Mouse (Mus musculus) intestine, embryonic 16.5 days (tissue): ENCODE measurements around the gene Nf2. TPM values are rescaled to one million over a fixed set of nuclear protein-coding genes. Genes with fewer than 3 reads are reported as not detected.
A peak's percentile ranks its signal among the peaks of the same experiment; 100 is the strongest.

ENCODE experiments used
- ATAC-seq: fragments of 200-750 bp; cut with Nextera tagmentation; 2 replicates; pipeline ENCODE4 v1.8.0; 2017; ENCODE audit warnings: moderate TSS enrichment, moderate library complexity
- H3K27ac ChIP-seq: fragments of 300-500 bp; sonication (generic); 2 replicates; pipeline ENCODE4 v1.5.1; 2014; ENCODE audit warnings: mild to moderate bottlenecking, low read length
- H3K27me3 ChIP-seq: fragments of 300-500 bp; sonication (generic); replicated peaks from 2 replicates; pipeline ENCODE4 v1.6.1; 2014; ENCODE audit warnings: low read length, control low read depth, mixed read lengths; ENCODE audit not compliant: control insufficient read depth, insufficient read depth
- H3K36me3 ChIP-seq: fragments of 300-500 bp; sonication (generic); 2 replicates; pipeline ENCODE4 v1.6.1; 2014; ENCODE audit warnings: low read length, control low read depth; ENCODE audit not compliant: control insufficient read depth, insufficient read depth
- H3K4me1 ChIP-seq: fragments of 300-500 bp; sonication (generic); 2 replicates; pipeline ENCODE4 v1.6.1; 2014; ENCODE audit warnings: low read length, control low read depth, mixed read lengths; ENCODE audit not compliant: control insufficient read depth, insufficient read depth
- H3K4me2 ChIP-seq: fragments of 300-500 bp; sonication (generic); 2 replicates; pipeline ENCODE4 v1.6.1; 2014; ENCODE audit warnings: low read depth, low read length, control low read depth
- H3K4me3 ChIP-seq: fragments of 300-500 bp; sonication (generic); 2 replicates; pipeline ENCODE4 v1.5.1; 2014; ENCODE audit warnings: mild to moderate bottlenecking, low read length
- H3K9ac ChIP-seq: fragments of 300-500 bp; sonication (generic); 2 replicates; pipeline ENCODE4 v1.6.1; 2014; ENCODE audit warnings: low read depth, low read length
- H3K9me3 ChIP-seq: fragments of 300-500 bp; sonication (generic); 2 replicates; pipeline ENCODE4 v1.6.1; 2016; ENCODE audit warnings: low read length, control low read depth; ENCODE audit not compliant: control insufficient read depth
- WGBS: fragments of 180-500 bp; shearing (Covaris S2); extraction: QIAGEN DNeasy Blood & Tissue Kit; methylation state at CpG from one replicate; pipeline ENCODE4 v1.1.7; 2014; 5-methylcytosine and 5-hydroxymethylcytosine counted together
- polyA plus RNA-seq: library from polyadenylated mRNA; unstranded; fragments of >200 nt; fragmentation: Nextera tagmentation; extraction: Ambion mirVana; gene quantifications from 2 replicates; pipeline ENCODE4 v1.2.1, GENCODE M21; 2015

Nf2 gene
- polyA plus RNA-seq, 1 experiment from 2014 or later, result 38.0 TPM

- H3K27ac ChIP-seq, result no peak overlapping the region; the same call in 1 of the 2 replicates
- no peak overlapping the region for H3K4me2 ChIP-seq
- H3K9ac ChIP-seq, result no peak overlapping the region
- ATAC-seq, result peak; percentile 42; the same call in 1 of the 2 replicates
- H3K27me3 ChIP-seq, result peaks cover 10% of the 10 kb centered on the region
- H3K4me1 ChIP-seq, result no peaks in the 10 kb centered on the region
- no peak overlapping the region for H3K4me3 ChIP-seq
- H3K36me3 ChIP-seq, result no peaks in the 10 kb centered on the region
- H3K9me3 ChIP-seq, result no peaks in the 10 kb centered on the region
- 23% methylated on average over 4 of the region's 4 CpGs for WGBS
These were observed 88.9 kb downstream of the Nf2 start for GRCm38 (mm10) chr11:4760438-4760837.

GRCm38 (mm10) chr11:4757789-4758158 lies 91.6 kb downstream of the Nf2 start:
- peaks cover 3% of the 10 kb centered on the region; the same call in 1 of the 2 replicates for H3K9me3 ChIP-seq
- H3K4me1 ChIP-seq, result no peaks in the 10 kb centered on the region
- no peak for ATAC-seq
- no peak overlapping the region for H3K27ac ChIP-seq
- peaks cover 6% of the 10 kb centered on the region for H3K27me3 ChIP-seq
- H3K36me3 ChIP-seq, result no peaks in the 10 kb centered on the region
- H3K4me3 ChIP-seq, result no peak overlapping the region
- 25% methylated on average over 4 of the region's 4 CpGs for WGBS
- H3K9ac ChIP-seq, result no peak overlapping the region
- H3K4me2 ChIP-seq, result no peak overlapping the region

- WGBS, result 46% methylated on average over 11 of the region's 11 CpGs
These were observed 92.2 kb downstream of the Nf2 start for GRCm38 (mm10) chr11:4756984-4757788.

GRCm38 (mm10) chr11:4756460-4756859 lies 92.9 kb downstream of the Nf2 start:
- H3K27me3 ChIP-seq, result peaks cover under 1% of the 10 kb centered on the region; the same call in 1 of the 2 replicates
- peaks cover 3% of the 10 kb centered on the region; the same call in 1 of the 2 replicates for H3K9me3 ChIP-seq
- H3K9ac ChIP-seq, result no peak overlapping the region
- H3K4me1 ChIP-seq, result no peaks in the 10 kb centered on the region
- H3K4me3 ChIP-seq, result no peak overlapping the region
- H3K36me3 ChIP-seq, result no peaks in the 10 kb centered on the region
- no peak overlapping the region for H3K4me2 ChIP-seq
- ATAC-seq, result no peak
- WGBS, result 79% methylated on average over 9 of the region's 9 CpGs
- no peak overlapping the region for H3K27ac ChIP-seq

More at GRCm38 (mm10) chr11:4756984-4757788, 92.2 kb downstream of the Nf2 start:
- no peak overlapping the region for H3K27ac ChIP-seq
- no peak for ATAC-seq
- no peak overlapping the region for H3K4me3 ChIP-seq
- no peak overlapping the region for H3K9ac ChIP-seq
- H3K9me3 ChIP-seq, result peaks cover 3% of the 10 kb centered on the region; the same call in 1 of the 2 replicates
- peaks cover 6% of the 10 kb centered on the region for H3K27me3 ChIP-seq
- H3K4me1 ChIP-seq, result no peaks in the 10 kb centered on the region
- no peaks in the 10 kb centered on the region for H3K36me3 ChIP-seq
- H3K4me2 ChIP-seq, result no peak overlapping the region

DNA sequence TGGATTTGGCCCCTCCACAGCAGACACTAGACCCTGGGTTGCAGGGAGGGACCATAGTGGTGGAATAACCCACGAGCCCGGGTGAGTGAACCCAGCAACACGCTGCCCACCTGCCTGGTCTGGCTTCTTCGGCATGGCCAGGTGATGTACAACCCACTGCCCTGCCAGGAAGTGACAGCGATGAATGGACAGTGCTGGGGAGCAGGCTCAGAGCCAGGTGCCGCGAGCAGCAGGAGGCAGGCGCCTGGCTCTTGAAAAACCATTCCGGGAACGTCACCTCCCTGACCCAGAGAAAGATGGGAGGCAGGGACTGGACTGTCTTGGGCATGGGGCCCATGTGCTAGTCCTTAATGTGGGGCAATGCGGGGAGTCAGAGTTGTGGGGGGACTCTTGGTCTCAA lies 94.5 kb downstream of the Nf2 start:
- Histone ChIP-seq H3K27ac (no peak overlapping the region), H3K4me3 (no peak overlapping the region), H3K36me3 (no peaks in the 10 kb centered on the region), H3K4me2 (no peak overlapping the region), H3K9ac (no peak overlapping the region), H3K27me3 (peaks cover 3% of the 10 kb centered on the region), H3K9me3 (peaks cover 3% of the 10 kb centered on the region; the same call in 1 of the 2 replicates), H3K4me1 (no peaks in the 10 kb centered on the region)
- 69% methylated on average over 11 of the region's 11 CpGs for WGBS
- no peak for ATAC-seq

DNA sequence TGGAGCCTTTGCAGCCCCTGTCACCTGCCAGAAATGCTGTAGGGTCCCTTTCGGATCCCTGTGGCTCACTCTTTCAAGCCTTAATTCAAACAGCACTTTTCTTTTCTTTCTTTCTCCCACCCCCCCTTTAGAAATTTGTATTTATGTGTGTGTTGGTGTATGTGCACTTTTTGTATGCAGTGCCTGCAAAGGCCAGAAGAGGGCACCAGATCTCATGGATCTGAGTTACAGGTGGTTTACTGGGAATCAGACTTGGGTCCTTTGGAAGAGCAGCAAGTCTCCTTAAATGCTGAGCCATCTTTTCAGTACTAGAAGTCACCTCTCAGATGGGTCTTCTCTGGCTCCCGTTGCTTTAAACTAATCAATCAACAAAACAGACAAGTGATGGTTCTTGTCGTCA lies 95.3 kb downstream of the Nf2 start:
- Histone ChIP-seq H3K4me3 (no peak overlapping the region), H3K4me2 (no peak overlapping the region), H3K4me1 (no peaks in the 10 kb centered on the region), H3K27me3 (peaks cover 11% of the 10 kb centered on the region), H3K36me3 (no peaks in the 10 kb centered on the region), H3K9me3 (peaks cover 3% of the 10 kb centered on the region; the same call in 1 of the 2 replicates), H3K27ac (no peak overlapping the region), H3K9ac (no peak overlapping the region)
- WGBS, result 94% methylated on average over 3 of the region's 3 CpGs
- no peak for ATAC-seq

DNA sequence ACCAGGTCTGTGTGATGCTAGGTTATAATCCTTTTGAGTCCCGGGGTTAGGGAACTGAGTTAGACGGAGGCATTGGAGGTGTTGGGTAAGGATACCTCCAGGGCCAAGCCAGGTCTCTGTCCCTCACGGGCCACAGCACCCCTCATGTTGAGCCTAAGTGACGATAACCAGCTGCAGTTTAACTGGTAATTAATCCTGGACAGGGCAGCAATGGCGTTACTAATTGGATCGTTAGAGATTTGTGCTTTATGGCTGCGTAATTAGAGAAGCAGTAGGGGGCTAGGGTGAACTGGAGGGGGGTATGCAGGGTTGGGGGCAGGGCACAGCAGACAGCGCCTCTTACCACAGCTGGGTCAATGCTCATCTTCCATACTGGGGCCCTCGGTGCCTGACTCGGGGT lies 96.5 kb downstream of the Nf2 start:
- WGBS, result 49% methylated on average over 10 of the region's 10 CpGs
- Histone ChIP-seq H3K27ac (no peak overlapping the region), H3K9ac (no peak overlapping the region), H3K27me3 (peaks cover 23% of the 10 kb centered on the region), H3K4me1 (no peaks in the 10 kb centered on the region), H3K4me2 (no peak overlapping the region), H3K4me3 (no peak overlapping the region), H3K9me3 (peaks cover 3% of the 10 kb centered on the region; the same call in 1 of the 2 replicates), H3K36me3 (no peaks in the 10 kb centered on the region)
- ATAC-seq, result no peak

GRCm38 (mm10) chr11:4750263-4750662 lies 99.1 kb downstream of the Nf2 start:
- Histone ChIP-seq H3K4me1 (peaks cover 12% of the 10 kb centered on the region), H3K27ac (no peak overlapping the region), H3K9me3 (peaks cover 3% of the 10 kb centered on the region; the same call in 1 of the 2 replicates), H3K9ac (no peak overlapping the region), H3K27me3 (peaks cover 49% of the 10 kb centered on the region), H3K4me3 (no peak overlapping the region), H3K4me2 (no peak overlapping the region), H3K36me3 (no peaks in the 10 kb centered on the region)
- WGBS, result 7% methylated on average over 9 of the region's 9 CpGs
- peak; percentile 44; the same call in 1 of the 2 replicates for ATAC-seq

GRCm38 (mm10) chr11:4747285-4747684 lies 102.1 kb downstream of the Nf2 start:
- H3K27me3 ChIP-seq, result peaks cover 65% of the 10 kb centered on the region

More at GRCm38 (mm10) chr11:4747285-4747684, 102.1 kb downstream of the Nf2 start:
- Histone ChIP-seq H3K4me2 (peak overlapping the region; percentile 93), H3K9ac (no peak overlapping the region), H3K4me3 (peak overlapping the region; percentile 52), H3K9me3 (no peaks in the 10 kb centered on the region), H3K36me3 (no peaks in the 10 kb centered on the region), H3K27ac (no peak overlapping the region), H3K4me1 (peaks cover 12% of the 10 kb centered on the region)
- no peak for ATAC-seq
- 2% methylated on average over 11 of the region's 12 CpGs for WGBS
